Mouse (Mus musculus): Measurements from ENCODE around the gene Grtp1.

Gene Grtp1

DNA sequence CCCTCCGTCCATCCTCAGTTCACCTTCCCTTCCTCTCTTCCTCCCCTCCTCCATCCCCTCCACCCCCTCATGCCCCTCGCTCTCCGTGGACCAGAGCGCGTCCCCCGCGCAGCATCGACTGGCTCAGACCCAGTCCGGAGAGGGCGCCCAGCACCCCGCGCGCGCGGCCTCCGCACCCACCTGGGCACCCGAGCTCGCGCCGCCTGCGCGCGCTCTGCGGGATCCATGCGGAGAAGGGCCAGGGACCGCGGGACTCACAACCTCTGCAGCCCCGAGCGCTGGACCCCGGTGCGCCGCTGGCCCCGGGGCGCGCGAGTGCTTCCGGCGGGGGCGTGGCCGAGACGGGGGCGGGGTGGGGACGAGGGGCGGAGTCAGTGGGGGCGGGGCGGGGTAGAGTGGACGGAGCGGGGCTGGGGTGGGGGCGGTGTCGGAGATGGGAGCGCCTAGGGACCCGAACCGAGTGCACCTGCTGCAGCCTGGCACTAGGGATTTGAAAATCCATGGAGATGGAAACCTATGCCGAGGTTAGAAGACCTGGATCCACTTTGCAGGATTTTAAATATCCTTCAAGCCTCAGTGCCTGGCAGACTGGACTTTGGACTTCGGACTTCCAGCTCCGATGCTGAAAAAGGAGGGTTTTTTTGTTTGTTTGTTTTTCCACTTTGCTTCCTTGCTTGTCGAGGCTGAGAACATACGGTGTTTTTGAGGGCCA lies at the start of gene Grtp1:
Gene Grtp1, minus strand, starts transcription at position 320 of the 712 bp plus-strand sequence.
- DNase-seq (ENCODE audit: extremely low spot score, low spot score), result peak; percentile 78

DNA sequence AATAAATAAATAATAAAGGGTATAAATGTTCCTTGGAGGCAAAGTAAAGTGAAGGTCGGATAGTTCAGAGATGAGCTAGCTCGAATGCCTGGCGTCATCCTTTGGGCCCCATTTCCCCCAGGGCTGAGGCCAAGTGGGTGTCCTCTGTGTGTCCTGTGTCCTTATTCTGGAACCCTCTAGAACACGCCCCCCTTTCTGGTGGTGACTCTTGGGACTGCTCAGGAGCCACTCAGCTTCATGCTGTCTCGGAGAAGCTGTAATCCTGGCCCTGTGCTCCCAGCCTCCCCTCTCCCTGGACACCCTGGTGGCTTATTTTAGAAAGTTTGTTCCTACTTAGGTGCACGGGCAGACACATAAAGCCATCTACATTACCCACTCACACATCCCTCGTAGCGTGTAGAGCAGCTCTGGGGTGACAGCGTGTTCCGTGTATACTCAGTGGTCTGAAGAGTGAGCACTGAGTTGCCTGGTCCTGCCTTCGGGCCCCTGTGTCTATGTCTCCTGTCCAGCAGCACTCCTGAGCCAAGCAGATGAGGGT lies 44.0 kb upstream of the Grtp1 start:
- DNase-seq (ENCODE audit: extremely low spot score, low spot score), result no peak

DNA sequence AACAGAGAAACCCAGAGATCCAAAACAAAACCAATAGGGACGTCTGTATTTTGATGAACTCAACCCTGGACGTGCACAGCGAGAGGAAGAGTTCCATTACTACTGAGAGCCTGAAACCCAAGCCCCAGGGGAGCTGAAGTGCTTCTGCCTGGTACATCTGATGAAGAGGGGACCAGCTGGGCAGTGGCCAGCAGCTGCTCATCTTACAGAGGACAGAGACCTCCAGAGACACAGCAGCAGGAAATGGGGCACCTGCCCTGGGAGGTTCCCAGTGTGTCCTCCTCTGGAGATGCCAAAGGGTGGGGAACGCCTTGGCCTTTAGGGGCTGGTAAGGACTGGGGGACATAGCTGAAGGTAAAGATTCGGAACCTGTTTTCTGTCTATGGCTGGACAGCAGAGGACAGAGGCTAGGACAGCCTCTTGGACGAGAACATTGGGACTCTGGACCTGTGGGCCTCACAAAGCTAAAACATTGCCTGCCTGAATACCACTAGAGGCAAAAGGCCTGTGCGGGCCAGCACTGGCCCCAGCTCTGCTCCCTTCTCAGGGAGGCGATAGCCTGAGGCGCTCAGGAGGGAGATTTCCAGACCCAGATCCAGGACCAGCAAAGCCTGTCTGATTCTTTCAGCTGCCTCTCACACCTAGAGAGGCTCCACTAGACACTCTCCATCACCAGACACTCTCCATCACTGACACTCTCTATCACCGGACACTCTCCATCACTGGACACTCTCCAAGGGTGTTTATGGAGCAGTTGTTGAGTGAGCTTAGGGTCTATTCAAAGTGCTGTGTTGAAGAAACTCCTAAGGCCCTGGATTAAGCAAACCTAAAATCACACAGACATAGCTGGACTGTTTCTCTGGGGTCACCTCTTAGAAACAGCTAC lies 42.8 kb upstream of the Grtp1 start:
- no peak for DNase-seq (ENCODE audit: extremely low spot score, low spot score)

DNA sequence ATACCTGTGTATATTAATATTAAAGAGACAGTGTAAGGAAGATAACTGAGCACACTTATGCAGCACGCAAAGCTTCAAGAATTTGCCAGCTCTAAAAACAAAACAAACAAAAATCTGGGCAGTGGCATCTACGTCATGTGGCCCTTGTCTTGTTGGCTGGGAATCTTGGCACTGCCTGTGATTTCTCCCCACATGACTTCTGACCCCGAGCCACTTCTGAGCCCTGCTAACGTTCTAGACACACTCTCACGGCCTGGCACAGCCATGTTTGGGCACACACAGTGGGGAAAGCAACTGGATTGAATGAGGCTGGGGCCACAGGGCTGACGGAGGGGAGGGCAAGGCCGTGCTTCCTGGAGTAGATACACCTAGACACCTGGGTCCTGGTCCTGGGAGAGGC lies 40.3 kb upstream of the Grtp1 start:
- no peak for DNase-seq (ENCODE audit: extremely low spot score, low spot score)

DNA sequence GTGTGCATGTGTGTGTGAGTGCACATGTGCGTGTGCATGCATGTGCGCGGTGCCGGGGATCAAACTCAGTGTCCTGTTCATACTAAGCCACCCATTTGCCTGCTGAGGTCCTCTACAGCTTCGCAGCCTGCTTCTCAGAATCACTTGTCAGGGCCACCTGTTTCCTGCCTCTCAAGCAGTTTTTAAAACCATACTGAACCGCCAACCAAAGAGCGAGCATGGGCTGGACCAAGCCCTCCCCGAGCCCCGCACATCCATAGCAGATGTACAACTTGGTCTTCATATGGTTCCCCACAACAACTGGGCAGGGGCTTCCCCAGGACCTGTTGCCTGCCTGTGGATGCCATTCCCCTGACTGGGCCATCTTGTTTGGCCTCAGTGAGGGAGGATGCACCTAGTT lies 39.6 kb upstream of the Grtp1 start:
- no peak for DNase-seq (ENCODE audit: extremely low spot score, low spot score)

DNA sequence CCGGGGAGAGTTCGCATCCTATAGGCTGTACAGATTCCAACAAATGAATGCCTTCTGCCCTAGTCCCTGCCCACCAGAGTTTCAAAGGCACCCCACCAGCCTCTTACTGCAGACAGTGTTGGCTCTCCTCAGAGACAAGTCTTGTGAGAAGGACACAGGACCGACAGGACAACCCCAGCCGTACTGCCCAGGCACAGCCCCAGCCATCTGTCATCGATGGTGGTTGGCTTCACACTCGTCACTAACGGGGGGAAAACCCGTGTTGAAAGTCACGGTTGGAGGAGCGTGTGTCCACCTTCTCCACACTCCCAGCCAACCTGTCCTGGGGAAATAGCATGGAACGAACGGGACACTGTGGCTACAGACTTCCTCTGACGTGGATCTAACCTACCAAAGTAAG lies 34.4 kb upstream of the Grtp1 start:
- DNase-seq (ENCODE audit: extremely low spot score, low spot score), result no peak

DNA sequence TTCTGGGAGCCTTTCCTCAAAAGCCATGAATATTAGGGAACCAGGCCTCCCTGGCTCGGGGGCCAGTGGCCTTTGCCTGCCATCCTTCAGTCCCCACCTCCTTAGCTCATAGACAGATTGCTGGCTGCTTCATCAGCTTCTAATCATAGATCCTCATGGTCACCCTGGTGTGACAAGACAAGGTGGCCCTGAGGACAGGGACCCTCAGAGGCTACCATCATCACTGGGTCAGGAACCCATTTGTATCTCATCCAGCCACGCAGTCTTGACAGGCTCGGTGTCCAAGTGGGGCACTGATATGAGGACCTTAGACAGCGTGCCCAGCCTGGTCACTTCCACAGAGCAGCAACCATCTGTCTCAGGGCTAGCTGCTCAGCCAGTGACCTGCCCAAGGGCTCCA lies 30.1 kb upstream of the Grtp1 start:
- no peak for DNase-seq (ENCODE audit: extremely low spot score, low spot score)

DNA sequence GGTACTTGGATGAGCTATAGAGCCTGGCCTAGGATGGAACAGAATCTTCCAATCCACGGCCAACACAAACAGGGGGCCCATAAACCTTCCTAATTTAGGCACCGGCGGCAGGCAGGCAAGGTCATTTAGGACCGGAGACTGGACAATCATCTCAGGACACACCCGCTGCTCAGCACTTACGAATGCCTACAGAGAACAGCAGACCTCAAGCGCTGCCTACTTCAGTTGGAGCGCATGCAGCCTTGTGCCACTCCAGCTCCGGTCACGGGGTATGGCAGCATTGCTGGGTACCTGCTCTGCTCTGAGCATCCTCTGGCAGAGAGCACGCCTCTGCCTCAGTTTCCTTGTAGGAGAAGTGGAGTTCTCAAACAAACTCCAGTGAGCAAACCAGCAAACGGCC lies 29.4 kb upstream of the Grtp1 start:
- no peak for DNase-seq (ENCODE audit: extremely low spot score, low spot score)

DNA sequence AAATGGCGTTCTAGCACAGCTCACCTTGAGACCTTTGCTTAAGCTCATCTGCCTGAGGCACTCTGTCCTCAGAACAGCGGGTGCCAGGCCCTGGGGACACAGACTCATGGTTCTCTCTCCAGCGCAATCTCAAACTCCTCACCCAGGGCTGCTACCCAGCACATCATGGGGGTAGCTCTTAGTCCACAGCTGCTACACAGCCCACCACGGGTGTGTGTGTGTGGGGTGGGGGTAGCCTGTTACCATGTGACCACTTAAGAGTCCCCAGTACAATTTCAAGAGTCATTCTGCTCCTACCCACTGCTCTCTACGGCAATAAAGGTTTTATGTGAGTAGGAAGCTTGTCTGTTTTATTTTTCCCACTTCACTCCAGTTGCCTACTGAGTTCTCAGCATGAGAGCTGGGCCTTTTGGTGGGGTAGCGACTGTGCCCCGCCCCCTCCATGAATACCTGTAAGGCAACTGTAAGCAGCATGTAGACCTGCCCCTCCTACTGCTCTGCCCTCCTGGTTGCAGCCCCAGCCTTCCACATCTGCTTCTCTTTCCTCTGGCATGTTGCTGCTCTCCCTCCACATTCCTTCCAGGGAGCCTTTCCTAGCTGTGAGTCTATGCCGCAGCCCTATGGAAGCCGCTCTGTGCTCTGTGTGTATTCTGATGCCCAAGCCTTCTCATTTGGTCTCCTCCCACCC lies 28.6 kb upstream of the Grtp1 start:
- no peak for DNase-seq (ENCODE audit: extremely low spot score, low spot score)

DNA sequence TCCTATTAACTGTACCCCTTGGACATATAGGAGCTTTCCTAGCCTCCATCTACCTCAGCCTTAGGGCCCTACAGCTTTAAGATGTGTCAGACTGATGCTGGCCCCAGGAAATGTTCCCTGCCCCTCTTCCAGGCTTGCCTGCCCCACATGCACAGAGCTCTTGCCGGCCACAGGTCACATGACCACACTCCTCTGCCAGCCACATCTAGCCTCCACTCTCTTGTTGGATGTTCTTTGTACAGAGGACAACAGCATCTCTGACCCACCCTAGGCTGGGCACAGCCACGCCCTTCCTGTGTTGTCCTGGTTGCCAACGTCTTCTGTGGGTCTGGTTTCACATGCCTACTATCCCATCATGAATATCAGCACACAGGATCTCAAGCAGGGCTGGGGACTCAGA lies 26.8 kb upstream of the Grtp1 start:
- no peak for DNase-seq (ENCODE audit: extremely low spot score, low spot score)

DNA sequence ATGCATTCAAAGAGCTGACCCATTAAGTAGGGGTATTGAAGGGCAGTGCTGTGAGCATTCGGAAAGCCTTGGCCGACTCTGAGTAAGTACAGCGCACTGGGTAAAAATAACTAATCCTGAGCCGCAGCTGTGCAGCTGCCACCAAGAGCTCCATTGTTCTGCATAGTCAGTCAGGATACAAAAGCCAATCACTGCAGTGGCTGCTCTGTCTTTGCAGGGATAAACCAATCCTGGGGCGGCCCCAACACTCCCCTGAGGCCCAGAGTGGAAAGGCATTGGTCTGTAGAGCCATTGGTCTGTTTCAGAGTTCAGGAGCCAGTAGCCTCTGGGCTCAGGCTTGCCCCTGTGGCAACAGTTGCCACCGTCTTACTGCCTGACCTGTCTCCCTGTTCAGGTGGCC lies 25.9 kb upstream of the Grtp1 start:
- no peak for DNase-seq (ENCODE audit: extremely low spot score, low spot score)

DNA sequence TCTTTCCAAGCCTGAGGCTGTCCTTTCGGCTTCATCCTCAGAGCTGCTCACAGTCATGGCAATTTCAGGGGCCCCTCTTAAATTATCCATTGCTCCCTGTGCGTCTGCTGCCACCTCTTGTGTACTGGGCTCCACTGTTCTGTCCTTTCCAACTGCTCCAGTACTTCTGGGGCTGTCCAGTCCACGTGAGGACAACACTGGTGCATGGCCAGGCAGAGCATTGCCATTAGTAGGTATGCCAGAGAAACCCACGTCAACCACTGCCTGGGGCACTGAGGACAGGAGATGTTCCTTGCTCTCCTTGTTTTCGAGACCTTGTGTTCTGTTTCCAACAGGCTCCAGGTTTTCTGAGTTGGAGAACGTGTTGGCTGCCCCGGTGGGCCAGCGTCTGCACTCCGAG lies 24.0 kb upstream of the Grtp1 start:
- DNase-seq (ENCODE audit: extremely low spot score, low spot score), result no peak

DNA sequence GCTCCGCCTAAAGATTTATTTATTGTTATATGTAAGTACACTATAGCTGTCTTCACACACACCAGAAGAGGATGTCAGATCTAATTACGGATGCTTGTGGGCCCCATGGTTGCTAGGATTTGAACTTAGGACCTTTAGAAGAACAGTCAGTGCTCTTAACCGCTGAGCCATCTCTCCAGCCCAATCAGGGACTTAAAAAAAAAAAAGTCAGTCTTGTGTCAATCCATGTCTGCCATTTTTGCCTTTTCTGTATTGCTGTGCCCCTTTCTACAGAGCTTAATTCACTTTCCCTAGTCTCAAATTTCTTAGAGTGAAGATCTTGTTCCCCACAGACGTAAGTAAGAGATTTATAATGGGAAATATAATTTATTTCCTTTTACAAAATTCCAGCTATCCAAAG lies 18.0 kb upstream of the Grtp1 start:
- DNase-seq (ENCODE audit: extremely low spot score, low spot score), result no peak

DNA sequence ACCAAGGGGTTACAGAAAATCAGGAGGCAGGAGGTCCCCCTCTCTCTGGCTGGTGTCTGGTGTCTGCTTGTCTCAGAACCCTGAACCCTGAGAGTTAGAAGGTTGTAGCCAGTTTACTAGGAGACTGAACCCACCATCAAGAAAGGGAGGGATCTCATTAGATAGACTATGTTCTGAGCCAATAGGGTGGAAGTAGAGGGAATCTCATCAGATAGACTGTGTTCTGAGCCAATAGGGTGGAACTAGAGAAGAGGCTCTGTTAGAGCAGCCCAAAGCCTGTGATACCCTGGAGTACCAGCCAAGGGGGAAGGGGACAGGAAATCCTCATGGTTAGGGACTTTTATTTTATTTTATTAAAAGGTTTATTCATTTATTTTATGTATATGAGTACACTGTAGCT lies 17.6 kb upstream of the Grtp1 start:
- no peak for DNase-seq (ENCODE audit: extremely low spot score, low spot score)

DNA sequence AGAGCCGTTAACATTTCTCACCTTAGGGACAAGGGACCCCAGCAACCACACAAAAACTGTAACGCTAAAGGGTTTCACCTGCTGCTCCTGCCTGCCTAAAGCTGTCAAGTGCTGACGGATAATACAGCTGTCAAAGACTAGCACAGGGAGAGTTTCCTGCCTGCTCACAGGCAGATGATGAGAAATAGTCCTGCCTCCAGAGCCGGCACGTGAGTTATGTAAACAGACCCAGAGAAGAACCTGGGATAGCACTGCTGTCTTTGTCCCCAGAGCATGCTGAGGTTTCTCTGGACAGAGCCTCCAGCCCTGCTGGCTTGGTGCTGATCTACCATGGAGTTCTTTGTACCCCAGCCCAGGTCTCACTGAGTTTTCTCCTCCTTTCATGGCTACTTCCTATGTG lies 16.7 kb upstream of the Grtp1 start:
- no peak for DNase-seq (ENCODE audit: extremely low spot score, low spot score)

DNA sequence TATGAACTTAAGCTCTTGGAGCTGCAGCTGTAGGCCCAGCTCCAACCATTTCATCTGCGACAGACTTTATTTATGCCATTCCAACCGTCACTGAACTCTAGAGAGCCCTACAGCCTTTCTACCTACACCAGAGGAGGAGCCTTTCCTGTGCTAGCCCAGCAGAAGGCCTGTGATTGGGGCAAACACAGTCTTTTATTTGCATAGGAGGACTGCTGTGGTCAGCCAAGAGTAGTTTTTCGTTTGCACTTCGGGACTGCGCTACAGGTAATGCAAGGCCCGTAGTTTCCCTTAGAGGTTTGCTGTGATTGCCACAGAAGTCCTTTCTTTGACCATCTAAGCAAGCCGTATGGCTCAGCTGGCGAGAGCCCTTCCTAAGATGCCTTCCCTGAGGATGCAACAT lies 16.0 kb upstream of the Grtp1 start:
- DNase-seq (ENCODE audit: extremely low spot score, low spot score), result no peak

DNA sequence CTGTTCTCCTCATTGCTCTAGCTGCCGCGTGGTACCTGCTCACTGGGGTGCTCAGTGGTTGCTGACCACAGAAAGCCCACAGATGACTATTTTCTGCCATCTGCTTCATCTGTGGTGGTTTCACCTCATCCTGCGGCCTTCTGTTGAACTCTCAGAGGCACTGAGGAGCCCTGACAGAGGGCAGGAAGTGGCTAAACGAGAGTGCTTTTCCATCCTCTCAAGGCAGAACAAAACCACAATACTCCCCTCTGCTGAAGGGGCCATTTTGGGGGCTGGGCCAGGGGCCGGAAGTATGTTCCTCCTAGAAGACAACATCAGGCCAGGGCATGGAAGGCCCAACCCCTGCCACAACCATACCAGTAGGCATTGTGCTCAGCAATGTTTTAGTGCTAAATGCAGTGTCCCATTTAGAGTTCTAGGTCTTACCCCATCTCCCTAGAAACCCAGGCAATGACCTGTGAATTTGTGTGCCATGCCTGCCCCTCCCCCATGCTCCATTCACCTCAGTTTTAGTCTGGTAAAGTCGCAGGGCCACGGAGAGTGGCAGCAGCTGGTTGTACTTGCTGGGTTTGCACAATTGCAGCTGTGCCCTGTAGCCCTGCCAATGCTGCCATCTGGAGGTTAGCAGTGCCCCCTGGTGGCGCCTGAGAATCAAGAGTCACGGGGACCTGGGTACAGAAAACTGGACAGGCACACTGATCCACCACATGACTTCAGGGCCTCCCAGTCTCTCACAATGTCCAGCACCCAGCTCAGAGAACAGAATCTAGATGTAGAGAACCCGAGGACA lies 13.3 kb upstream of the Grtp1 start:
- peak; percentile 86 for DNase-seq (ENCODE audit: extremely low spot score, low spot score)

DNA sequence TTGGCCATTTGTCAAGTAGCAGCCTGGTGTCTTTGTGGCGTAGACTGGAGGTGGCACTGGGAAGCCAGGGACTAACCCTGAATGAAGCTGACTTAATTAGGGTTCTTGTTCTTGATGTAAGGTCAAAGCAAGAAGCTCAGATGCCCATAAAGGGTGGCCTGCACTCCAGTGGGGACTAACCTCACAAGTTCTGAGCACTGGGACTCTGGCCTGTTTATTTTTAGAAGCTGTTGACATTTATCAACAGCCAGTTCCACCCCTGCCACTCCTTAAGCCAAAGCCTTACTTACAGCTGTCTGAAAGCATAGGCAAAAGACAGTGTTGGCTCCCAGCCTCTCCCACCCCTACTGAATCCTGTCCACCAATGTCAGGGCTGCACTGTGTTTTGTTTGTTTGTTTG lies 9.3 kb upstream of the Grtp1 start:
- DNase-seq (ENCODE audit: extremely low spot score, low spot score), result no peak

DNA sequence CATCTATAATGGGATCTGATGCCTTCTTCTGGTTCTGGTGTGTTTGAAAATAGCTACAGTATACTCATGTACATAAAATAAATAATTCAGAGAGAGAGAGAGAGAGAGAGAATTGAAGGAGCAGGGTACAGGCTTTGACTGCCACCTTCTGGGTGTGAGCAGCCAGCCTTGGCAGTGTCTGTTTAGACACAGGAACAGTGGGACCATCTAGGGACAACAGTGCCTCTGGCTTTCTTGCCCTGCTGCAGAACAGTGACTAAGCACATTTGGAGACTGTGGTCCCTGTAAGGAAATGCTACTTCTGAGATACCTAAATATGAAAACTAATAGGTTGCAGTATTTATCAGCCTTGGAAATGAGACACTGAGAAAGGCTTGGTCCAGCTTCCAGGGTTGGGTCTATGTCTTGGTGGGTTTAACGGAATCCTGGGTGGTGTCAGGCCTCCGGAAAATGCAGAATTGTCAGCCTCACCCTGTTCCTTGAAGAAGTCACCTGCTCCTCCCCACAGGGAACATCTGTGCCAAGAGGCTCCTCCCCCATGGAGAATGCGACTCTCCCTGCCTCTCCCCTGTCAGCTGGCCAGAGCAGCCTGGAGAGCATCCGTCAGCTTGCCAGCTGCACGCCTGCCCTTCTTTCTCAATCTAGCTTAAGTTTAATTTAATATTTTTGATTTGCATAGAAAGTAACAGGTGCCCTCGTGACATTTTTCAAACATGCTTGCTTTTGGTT lies 8.4 kb upstream of the Grtp1 start:
- DNase-seq (ENCODE audit: extremely low spot score, low spot score), result no peak

DNA sequence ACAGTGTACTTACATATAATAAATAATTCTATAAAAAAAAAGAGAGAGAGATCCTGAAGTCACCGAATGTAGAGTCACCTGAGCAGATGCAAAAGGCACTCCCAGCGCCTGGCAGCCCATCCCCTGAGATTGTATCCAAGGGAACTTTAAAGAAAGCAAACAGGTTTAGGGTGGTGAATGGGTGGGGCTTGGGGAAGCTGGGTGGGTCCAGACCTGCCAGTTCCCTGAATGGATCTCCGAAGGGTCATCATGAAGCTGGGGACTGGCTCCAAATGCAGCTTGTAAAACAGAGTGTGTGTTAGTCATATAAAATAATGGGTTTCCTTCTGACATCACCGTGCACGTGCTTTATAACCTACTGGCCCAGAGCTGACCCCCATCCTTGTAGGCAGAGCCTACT lies 5.9 kb upstream of the Grtp1 start:
- DNase-seq (ENCODE audit: extremely low spot score, low spot score), result no peak

DNA sequence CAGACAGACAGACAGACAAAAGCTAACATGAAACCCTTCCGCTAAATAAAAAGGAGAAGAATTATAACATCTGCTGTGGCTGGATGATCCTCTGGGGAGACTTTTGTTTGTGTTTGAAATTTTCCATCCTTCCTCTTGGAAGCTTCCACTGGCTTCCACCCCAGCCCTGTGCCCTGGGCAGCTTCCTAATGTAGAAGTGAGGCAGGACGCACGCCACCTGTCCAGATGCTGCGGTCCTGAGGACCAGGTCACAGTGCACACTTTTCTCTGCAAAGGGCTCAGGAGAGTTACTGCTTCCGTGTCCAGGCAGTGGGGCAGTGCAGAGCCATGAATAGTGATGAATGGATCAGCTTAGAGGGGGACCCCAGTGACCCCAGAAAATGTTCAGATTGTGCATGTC lies 4.9 kb upstream of the Grtp1 start:
- no peak for DNase-seq (ENCODE audit: extremely low spot score, low spot score)
